Comparison of ENCODE assay signal across 37 mouse cellular contexts in the genomic region with DNA sequence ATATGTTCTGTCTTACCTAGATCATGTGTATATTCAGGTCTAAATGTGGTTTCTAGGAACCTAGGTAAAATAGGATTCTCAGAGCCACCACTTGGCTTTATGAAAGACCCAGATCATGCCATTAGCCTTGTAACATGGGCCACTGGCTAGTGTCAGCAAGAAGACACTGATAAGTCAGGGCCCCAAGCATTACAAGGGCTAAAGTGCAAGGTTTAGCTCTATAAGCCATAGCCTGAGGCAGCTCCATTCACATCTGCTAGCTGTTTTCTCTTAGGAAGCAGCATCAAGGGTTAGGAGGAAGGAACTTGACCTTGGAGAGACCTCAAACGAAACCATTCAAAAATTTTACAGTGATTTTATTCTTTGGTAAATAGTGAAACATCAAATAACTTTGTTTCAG. TPM values are rescaled to one million over a fixed set of nuclear protein-coding genes. Genes with fewer than 3 reads are reported as not detected.
"Had no signal": no experiment of that assay in that cellular context is flagged by ENCODE, and none has a peak within 500 bp of the region (broad histone marks: within the 10 kb centered on the region; RNA-seq: fewer than 3 reads in every experiment).

No protein-coding gene starts in this region.

- DNase-seq: left cerebral cortex, postnatal 4 days; liver; liver, embryonic 13.5 days; liver, postnatal 0 days; lung, adult 18-20 months; lung, adult 2 months; lung, embryonic 14.5 days; lung, postnatal 10 days; lung, postnatal 14 days; lung, postnatal 36 days; lung, postnatal 4 days; midbrain, embryonic 14.5 days had no signal

- H3K4me1 ChIP-seq: limb, embryonic 10.5 days; limb, embryonic 12.5 days; limb, embryonic 13.5 days; limb, embryonic 15.5 days; liver, embryonic 12.5 days; liver, embryonic 13.5 days; liver, embryonic 15.5 days; lung, embryonic 15.5 days; megakaryocyte, embryonic 14.5 days; midbrain, embryonic 12.5 days; midbrain, embryonic 13.5 days; midbrain, embryonic 15.5 days had no signal

- H3K27me3 ChIP-seq: limb, embryonic 12.5 days; limb, embryonic 13.5 days; limb, embryonic 15.5 days; liver, embryonic 12.5 days; liver, embryonic 13.5 days; liver, embryonic 15.5 days; lung, embryonic 15.5 days; megakaryocyte, embryonic 14.5 days; midbrain, embryonic 12.5 days; midbrain, embryonic 13.5 days; midbrain, embryonic 15.5 days had no signal

- H3K4me2 ChIP-seq: limb, embryonic 12.5 days; limb, embryonic 13.5 days; limb, embryonic 15.5 days; liver, embryonic 11.5 days; liver, embryonic 12.5 days; liver, embryonic 13.5 days; liver, embryonic 15.5 days; lung, embryonic 14.5 days; lung, embryonic 15.5 days; midbrain, embryonic 11.5 days; midbrain, embryonic 12.5 days; midbrain, embryonic 13.5 days; midbrain, embryonic 15.5 days had no signal

- H3K27ac ChIP-seq: limb, embryonic 10.5 days; limb, embryonic 12.5 days; limb, embryonic 13.5 days; limb, embryonic 15.5 days; liver, embryonic 12.5 days; liver, embryonic 13.5 days; liver, embryonic 14.5 days; liver, embryonic 15.5 days; lung, embryonic 15.5 days; macrophage; midbrain, embryonic 10.5 days; midbrain, embryonic 12.5 days; midbrain, embryonic 13.5 days; midbrain, embryonic 15.5 days had no signal

- H3K4me3 ChIP-seq: limb, embryonic 10.5 days; limb, embryonic 12.5 days; limb, embryonic 13.5 days; limb, embryonic 15.5 days; liver, embryonic 12.5 days; liver, embryonic 13.5 days; liver, embryonic 15.5 days; lung, embryonic 15.5 days; megakaryocyte, embryonic 14.5 days; midbrain, embryonic 10.5 days; midbrain, embryonic 12.5 days; midbrain, embryonic 13.5 days; midbrain, embryonic 15.5 days; myocyte had no signal

- H3K9me3 ChIP-seq: limb, embryonic 10.5 days; limb, embryonic 12.5 days; limb, embryonic 13.5 days; limb, embryonic 15.5 days; liver, embryonic 12.5 days; liver, embryonic 13.5 days; liver, embryonic 15.5 days; lung, embryonic 15.5 days; midbrain, embryonic 10.5 days; midbrain, embryonic 12.5 days; midbrain, embryonic 13.5 days; midbrain, embryonic 15.5 days had no signal

- ATAC-seq: liver, embryonic 12.5 days; liver, postnatal 0 days; lung, postnatal 0 days; midbrain, embryonic 13.5 days; midbrain, embryonic 15.5 days; midbrain, embryonic 16.5 days had no signal

- H3K36me3 ChIP-seq: limb, embryonic 10.5 days; limb, embryonic 12.5 days; limb, embryonic 13.5 days; limb, embryonic 15.5 days; liver, embryonic 12.5 days; liver, embryonic 13.5 days; liver, embryonic 15.5 days; lung, embryonic 15.5 days; midbrain, embryonic 10.5 days; midbrain, embryonic 12.5 days; midbrain, embryonic 13.5 days; midbrain, embryonic 15.5 days had no signal

- H3K9ac ChIP-seq: limb, embryonic 12.5 days; limb, embryonic 13.5 days; limb, embryonic 15.5 days; liver, embryonic 12.5 days; liver, embryonic 13.5 days; liver, embryonic 14.5 days; liver, embryonic 15.5 days; liver, postnatal 0 days; lung, embryonic 14.5 days; lung, embryonic 15.5 days; midbrain, embryonic 12.5 days; midbrain, embryonic 13.5 days; midbrain, embryonic 15.5 days had no signal

RNA-seq across cellular contexts. Expression of a gene that starts 3.7 kb away (rescaled TPM):
- polyA plus RNA-seq: limb, embryonic 10.5 days; limb, embryonic 11.5 days; limb, embryonic 12.5 days; limb, embryonic 13.5 days; limb, embryonic 14.5 days; limb, embryonic 15.5 days; liver, adult 2 months; liver, embryonic 11.5 days; liver, embryonic 12.5 days; liver, embryonic 13.5 days; liver, embryonic 14.5 days; liver, embryonic 15.5 days; lung, adult 2 months; lung, embryonic 14.5 days; lung, embryonic 15.5 days; lung, embryonic 16.5 days; lung, postnatal 0 days; macrophage; midbrain, embryonic 10.5 days; midbrain, embryonic 11.5 days; midbrain, embryonic 12.5 days; midbrain, embryonic 13.5 days; midbrain, embryonic 14.5 days; midbrain, embryonic 15.5 days; midbrain, embryonic 16.5 days; midbrain, postnatal 0 days; myocyte had no signal

RNA-seq across cellular contexts. Expression of a gene that starts 11.5 kb away (rescaled TPM):
- polyA plus RNA-seq: limb, embryonic 10.5 days; limb, embryonic 11.5 days; limb, embryonic 13.5 days; liver, adult 2 months; liver, embryonic 15.5 days; liver, embryonic 16.5 days; liver, postnatal 0 days; lung, embryonic 15.5 days; lung, embryonic 16.5 days; macrophage; midbrain, embryonic 10.5 days; midbrain, embryonic 11.5 days; midbrain, embryonic 12.5 days; midbrain, embryonic 13.5 days; midbrain, embryonic 14.5 days; midbrain, embryonic 15.5 days; midbrain, embryonic 16.5 days; midbrain, postnatal 0 days; myocyte had no signal

RNA-seq across cellular contexts. Expression of a gene that starts 22.2 kb away (rescaled TPM):
- polyA plus RNA-seq: limb, embryonic 10.5 days; limb, embryonic 11.5 days; limb, embryonic 12.5 days; limb, embryonic 13.5 days; limb, embryonic 14.5 days; limb, embryonic 15.5 days; liver, adult 2 months; liver, embryonic 11.5 days; liver, embryonic 12.5 days; liver, embryonic 13.5 days; liver, embryonic 14.5 days; liver, embryonic 15.5 days; liver, embryonic 16.5 days; liver, postnatal 0 days; lung, embryonic 14.5 days; lung, embryonic 15.5 days; lung, embryonic 16.5 days; lung, postnatal 0 days; macrophage; midbrain, embryonic 10.5 days; midbrain, embryonic 11.5 days; midbrain, embryonic 12.5 days; midbrain, embryonic 13.5 days; midbrain, embryonic 14.5 days; midbrain, embryonic 15.5 days; midbrain, embryonic 16.5 days; midbrain, postnatal 0 days; myocyte had no signal

RNA-seq across cellular contexts. Expression of a gene that starts 36.4 kb away (rescaled TPM):
- polyA plus RNA-seq: limb, embryonic 10.5 days; limb, embryonic 11.5 days; limb, embryonic 12.5 days; limb, embryonic 13.5 days; liver, adult 2 months; liver, embryonic 11.5 days; liver, embryonic 12.5 days; liver, embryonic 13.5 days; liver, embryonic 14.5 days; liver, embryonic 15.5 days; liver, postnatal 0 days; lung, adult 2 months; lung, embryonic 14.5 days; lung, embryonic 15.5 days; lung, embryonic 16.5 days; lung, postnatal 0 days; macrophage; midbrain, embryonic 10.5 days; midbrain, embryonic 11.5 days; midbrain, embryonic 12.5 days; midbrain, embryonic 13.5 days; midbrain, embryonic 14.5 days; midbrain, embryonic 15.5 days; midbrain, embryonic 16.5 days; midbrain, postnatal 0 days; myocyte had no signal

RNA-seq across cellular contexts. Expression of a gene that starts 50.7 kb away (rescaled TPM):
- polyA plus RNA-seq: limb, embryonic 10.5 days; limb, embryonic 11.5 days; limb, embryonic 12.5 days; limb, embryonic 13.5 days; limb, embryonic 14.5 days; liver, adult 2 months; liver, embryonic 11.5 days; liver, embryonic 12.5 days; liver, embryonic 13.5 days; liver, embryonic 14.5 days; liver, embryonic 15.5 days; liver, embryonic 16.5 days; liver, postnatal 0 days; lung, embryonic 14.5 days; lung, embryonic 15.5 days; lung, embryonic 16.5 days; lung, postnatal 0 days; macrophage; midbrain, embryonic 10.5 days; midbrain, embryonic 11.5 days; midbrain, embryonic 12.5 days; midbrain, embryonic 13.5 days; midbrain, embryonic 14.5 days; midbrain, embryonic 15.5 days; midbrain, embryonic 16.5 days; midbrain, postnatal 0 days; myocyte had no signal
